Mouse (Mus musculus) midbrain, embryonic 14.5 days (tissue): Measurements from ENCODE around the gene Tpp2. TPM values are rescaled to one million over a fixed set of nuclear protein-coding genes. Genes with fewer than 3 reads are reported as not detected.
"Not testable (repeated sequence)": the region's sequence is repeated elsewhere in the genome, so short reads cannot be mapped to it uniquely, and the experiment has no call there.

Source experiments
- ATAC-seq: fragments of 200-750 bp; cut with Nextera tagmentation; 2 replicates; pipeline ENCODE4 v1.8.0; 2017; ENCODE audit warnings: moderate number of reproducible peaks, moderate library complexity; ENCODE audit not compliant: low FRiP score, low TSS enrichment
- DNase-seq: peaks from one replicate; pipeline ENCODE4 v3.0.0-alpha.2; 2015
- H3K27ac ChIP-seq: fragments of 300-500 bp; sonication (generic); replicated peaks from 2 replicates; pipeline ENCODE4 v1.5.1; 2014; ENCODE audit warnings: mild to moderate bottlenecking, low read depth, low read length, moderate library complexity
- H3K27me3 ChIP-seq: fragments of 300-500 bp; sonication (generic); 2 replicates; pipeline ENCODE4 v1.6.1; 2014; ENCODE audit warnings: low read length, control low read depth, mixed read lengths; ENCODE audit not compliant: control insufficient read depth, insufficient read depth
- H3K36me3 ChIP-seq: fragments of 300-500 bp; sonication (generic); 2 replicates; pipeline ENCODE4 v1.6.1; 2014; ENCODE audit warnings: low read length, control low read depth; ENCODE audit not compliant: control insufficient read depth, insufficient read depth
- H3K4me1 ChIP-seq: fragments of 300-500 bp; sonication (generic); 2 replicates; pipeline ENCODE4 v1.6.1; 2014; ENCODE audit warnings: mild to moderate bottlenecking, antibody characterized with exemption, low read length, control low read depth; ENCODE audit not compliant: control insufficient read depth, insufficient read depth
- H3K4me2 ChIP-seq: fragments of 300-500 bp; sonication (generic); 2 replicates; pipeline ENCODE4 v1.6.1; 2014; ENCODE audit warnings: mild to moderate bottlenecking, low read length, moderate library complexity
- H3K4me3 ChIP-seq: fragments of 300-500 bp; sonication (generic); replicated peaks from 2 replicates; pipeline ENCODE4 v1.5.1; 2014; ENCODE audit warnings: low read depth, low read length
- H3K9ac ChIP-seq: fragments of 300-500 bp; sonication (generic); replicated peaks from 2 replicates; pipeline ENCODE4 v1.6.1; 2014; ENCODE audit warnings: mild to moderate bottlenecking, low read length, moderate library complexity
- H3K9me3 ChIP-seq: fragments of 300-500 bp; sonication (generic); 2 replicates; pipeline ENCODE4 v1.6.1; 2016; ENCODE audit warnings: low read length, control low read depth, mixed read lengths; ENCODE audit not compliant: control insufficient read depth
- WGBS: fragments of 180-500 bp; shearing (Covaris S2); extraction: QIAGEN DNeasy Blood & Tissue Kit; methylation state at CpG from one replicate; pipeline ENCODE4 v1.1.7; 2014; 5-methylcytosine and 5-hydroxymethylcytosine counted together
- polyA plus RNA-seq: library from polyadenylated mRNA; unstranded; fragments of >200 nt; fragmentation: Nextera tagmentation; extraction: Ambion mirVana; gene quantifications from 2 replicates; pipeline ENCODE4 v1.2.1, GENCODE M21; 2014

The Tpp2 gene
- polyA plus RNA-seq: 37.7 and 56.3 TPM in 2 replicates

- DNase-seq (peak; percentile 99), ATAC-seq (peak; percentile 100)
- Histone ChIP-seq H3K4me3 (peak within 1 kb of the TSS; percentile 99), H3K27ac (peak within 1 kb of the TSS; percentile 86), H3K9ac (peak within 1 kb of the TSS; percentile 97), H3K4me2 (peak within 1 kb of the TSS; percentile 80), H3K27me3 (no peaks in the 10 kb centered on the region), H3K4me1 (peaks cover 9% of the 10 kb centered on the region), H3K9me3 (no peaks in the 10 kb centered on the region), H3K36me3 (no peaks in the 10 kb centered on the region)
- under 1% methylated on average over 81 of the region's 81 CpGs for WGBS
Measured at GRCm38 (mm10) chr1:43933488-43934415, at the start of gene Tpp2. Gene Tpp2 (plus strand): TSS chr1:43933647.

GRCm38 (mm10) chr1:43888358-43888757, 45.1 kb upstream of the Tpp2 start:
- WGBS: 86% methylated on average over 11 of the region's 11 CpGs
- H3K4me2 ChIP-seq, H3K9ac ChIP-seq, DNase-seq, H3K27ac ChIP-seq, H3K36me3 ChIP-seq, H3K9me3 ChIP-seq, H3K4me1 ChIP-seq, H3K27me3 ChIP-seq, H3K4me3 ChIP-seq, ATAC-seq: not testable (repeated sequence)

- H3K27ac ChIP-seq: no peak overlapping the region
- H3K9ac ChIP-seq: no peak overlapping the region
- no peak for DNase-seq
- H3K9me3 ChIP-seq: no peaks in the 10 kb centered on the region
- no peak overlapping the region for H3K4me2 ChIP-seq
- 0 out of 2 replicates have a peak, but pooled peaks cover 5% of the 10 kb centered on the region for H3K4me1 ChIP-seq
- H3K4me3 ChIP-seq: no peak overlapping the region
- no peaks in the 10 kb centered on the region for H3K27me3 ChIP-seq
- no peak for ATAC-seq
- H3K36me3 ChIP-seq: no peaks in the 10 kb centered on the region
Measured at GRCm38 (mm10) chr1:43895742-43896141, 37.7 kb upstream of the Tpp2 start.

- Histone ChIP-seq H3K4me3 (no peak overlapping the region), H3K27me3 (no peaks in the 10 kb centered on the region)
- 80% methylated on average over 2 of the region's 2 CpGs for WGBS
Measured at GRCm38 (mm10) chr1:43897131-43897530, 36.3 kb upstream of the Tpp2 start.

GRCm38 (mm10) chr1:43897987-43898386, 35.5 kb upstream of the Tpp2 start:
- 0 out of 2 replicates have a peak, but pooled peaks cover 5% of the 10 kb centered on the region for H3K4me1 ChIP-seq
- no peak overlapping the region for H3K4me3 ChIP-seq
- H3K27me3 ChIP-seq: no peaks in the 10 kb centered on the region
- no peaks in the 10 kb centered on the region for H3K36me3 ChIP-seq
- H3K27ac ChIP-seq: no peak overlapping the region
- ATAC-seq (no peak), DNase-seq (no peak)
- 71% methylated on average over 18 of the region's 18 CpGs for WGBS
- no peaks in the 10 kb centered on the region for H3K9me3 ChIP-seq
- H3K4me2 ChIP-seq: no peak overlapping the region
- no peak overlapping the region for H3K9ac ChIP-seq

More at GRCm38 (mm10) chr1:43897131-43897530, 36.3 kb upstream of the Tpp2 start:
- ATAC-seq (no peak), DNase-seq (no peak)
- Histone ChIP-seq H3K4me2 (no peak overlapping the region), H3K9me3 (no peaks in the 10 kb centered on the region), H3K27ac (no peak overlapping the region), H3K36me3 (no peaks in the 10 kb centered on the region), H3K4me1 (0 out of 2 replicates have a peak, but pooled peaks cover 5% of the 10 kb centered on the region), H3K9ac (no peak overlapping the region)

- ATAC-seq (peak; percentile 70), DNase-seq (peak; percentile 93)
- Histone ChIP-seq H3K4me3 (peak overlapping the region; percentile 25), H3K4me2 (peak overlapping the region; percentile 58), H3K9me3 (no peaks in the 10 kb centered on the region), H3K4me1 (0 out of 2 replicates have a peak, but pooled peaks cover 5% of the 10 kb centered on the region), H3K9ac (peak overlapping the region; percentile 46), H3K27me3 (no peaks in the 10 kb centered on the region), H3K27ac (no peak overlapping the region; the same call in 1 of the 2 replicates), H3K36me3 (no peaks in the 10 kb centered on the region)
- WGBS: 9% methylated on average over 18 of the region's 18 CpGs
Measured at GRCm38 (mm10) chr1:43898991-43899714, 34.3 kb upstream of the Tpp2 start.

- H3K4me2 ChIP-seq: no peak overlapping the region
- H3K9ac ChIP-seq: no peak overlapping the region
- no peak overlapping the region for H3K27ac ChIP-seq
- 88% methylated on average over 1 of the region's 1 CpGs for WGBS
- no peaks in the 10 kb centered on the region for H3K27me3 ChIP-seq
- H3K9me3 ChIP-seq: no peaks in the 10 kb centered on the region
- ATAC-seq: no peak
- 0 out of 2 replicates have a peak, but pooled peaks cover 5% of the 10 kb centered on the region for H3K4me1 ChIP-seq
- DNase-seq: no peak
- no peak overlapping the region for H3K4me3 ChIP-seq
- H3K36me3 ChIP-seq: no peaks in the 10 kb centered on the region
Measured at GRCm38 (mm10) chr1:43902417-43902816, 31.0 kb upstream of the Tpp2 start.

GRCm38 (mm10) chr1:43902855-43903254, 30.6 kb upstream of the Tpp2 start:
- no peak overlapping the region for H3K9ac ChIP-seq
- H3K27me3 ChIP-seq: no peaks in the 10 kb centered on the region
- DNase-seq (peak; percentile 30), ATAC-seq (peak; percentile 56; the same call in 1 of the 2 replicates)
- 74% methylated on average over 4 of the region's 4 CpGs for WGBS
- no peak overlapping the region for H3K4me3 ChIP-seq
- H3K36me3 ChIP-seq: no peaks in the 10 kb centered on the region
- no peak overlapping the region for H3K4me2 ChIP-seq
- no peak overlapping the region for H3K27ac ChIP-seq
- 0 out of 2 replicates have a peak, but pooled peaks cover 5% of the 10 kb centered on the region for H3K4me1 ChIP-seq
- no peaks in the 10 kb centered on the region for H3K9me3 ChIP-seq
